Mouse (Mus musculus) v-Abl transformed pro-B cells (cell line): ENCODE data around the gene Tmem222.

Source experiments
- in situ Hi-C, 2 experiments: fragments of 400-800 bp; cut with MboI; formaldehyde crosslinking; loops; one replicate each; pipeline ENCODE4 v1.15.1; 2025; ENCODE audit not compliant: unreplicated experiment in 2 of 2

Gene Tmem222

DNA sequence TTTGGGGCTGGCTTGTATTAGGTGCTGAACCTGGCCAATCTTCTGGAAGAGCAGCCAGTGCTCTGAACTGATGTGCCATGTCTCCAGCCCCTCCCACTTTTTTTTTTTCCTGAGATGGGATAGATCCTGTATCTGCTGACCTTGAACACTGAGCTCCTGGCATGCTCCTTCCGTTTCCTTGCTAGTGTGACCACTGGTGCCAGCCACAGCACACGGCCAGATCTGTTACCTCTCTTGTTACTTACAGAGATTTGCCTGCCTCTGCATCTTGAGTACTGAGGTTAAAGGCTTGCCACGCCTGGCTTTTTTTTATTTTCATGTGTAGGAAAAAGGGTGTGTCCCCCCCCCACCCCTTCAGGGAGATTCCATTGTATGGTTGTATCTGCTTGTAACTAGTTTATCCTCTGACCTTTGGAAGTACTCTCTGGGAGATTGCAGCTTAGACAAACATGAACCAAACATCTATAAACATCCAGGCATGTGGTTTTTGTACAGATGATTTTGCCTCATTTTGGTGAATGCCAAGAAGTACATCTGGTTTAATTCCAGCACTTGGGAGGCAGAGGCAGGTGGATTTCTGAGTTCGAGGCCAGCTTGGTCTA is 9.0 kb upstream of the Tmem222 start:
- in situ Hi-C loops, result no loop called here

GRCm38 (mm10) chr4:133285950-133286349 is 8.4 kb upstream of the Tmem222 start:
- in situ Hi-C loops, result no loop called here

- in situ Hi-C loops, result no loop called here
Measured at GRCm38 (mm10) chr4:133285299-133285698, 7.7 kb upstream of the Tmem222 start.

- in situ Hi-C loops, result no loop called here
Measured at GRCm38 (mm10) chr4:133282656-133283055, 5.1 kb upstream of the Tmem222 start.

GRCm38 (mm10) chr4:133281951-133282481 is 4.4 kb upstream of the Tmem222 start:
- in situ Hi-C loops, result no loop called here

DNA sequence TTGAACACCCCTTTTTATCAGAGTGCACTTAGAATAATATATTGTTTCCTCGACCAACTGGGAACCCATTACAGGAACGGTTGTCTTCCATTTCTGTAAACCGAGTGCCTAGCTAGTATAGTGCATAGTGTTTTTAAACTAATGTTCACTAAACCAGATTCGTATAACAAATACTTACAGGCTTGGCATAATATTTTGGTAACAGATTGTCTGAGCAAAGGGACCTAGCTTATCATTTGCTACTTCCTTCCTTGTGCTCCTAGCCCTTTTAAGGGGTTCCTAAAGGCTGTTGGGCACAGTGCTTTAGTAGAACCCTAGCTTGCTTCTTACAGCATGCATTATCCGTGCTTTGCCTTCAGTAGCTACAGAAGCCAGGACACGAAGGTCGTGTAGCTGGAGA is 3.9 kb upstream of the Tmem222 start:
- in situ Hi-C loops, result no loop called here

- in situ Hi-C loops, result no loop called here
Measured at GRCm38 (mm10) chr4:133278482-133278881, 890 bp upstream of the Tmem222 start.

DNA sequence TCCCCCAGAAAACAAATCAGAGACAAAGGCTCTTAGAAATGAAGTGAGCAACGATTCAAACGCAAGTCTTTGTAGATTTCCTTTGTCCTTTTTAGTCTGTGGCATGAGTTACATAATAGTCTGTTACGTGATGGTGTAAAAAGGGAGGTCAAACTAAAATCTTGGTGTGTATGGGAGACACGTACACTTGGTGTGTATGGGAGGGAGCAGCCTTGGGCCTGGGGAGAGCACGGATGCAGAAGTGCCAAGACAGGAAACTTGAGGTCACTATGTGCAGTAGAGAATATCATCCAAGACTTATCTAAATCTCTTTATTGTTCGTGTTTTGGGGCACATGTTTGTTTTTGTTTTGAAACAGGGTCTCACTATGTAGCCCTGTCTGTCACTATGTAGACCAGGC is 475 bp upstream of the Tmem222 start:
- in situ Hi-C loops, result no loop called here

DNA sequence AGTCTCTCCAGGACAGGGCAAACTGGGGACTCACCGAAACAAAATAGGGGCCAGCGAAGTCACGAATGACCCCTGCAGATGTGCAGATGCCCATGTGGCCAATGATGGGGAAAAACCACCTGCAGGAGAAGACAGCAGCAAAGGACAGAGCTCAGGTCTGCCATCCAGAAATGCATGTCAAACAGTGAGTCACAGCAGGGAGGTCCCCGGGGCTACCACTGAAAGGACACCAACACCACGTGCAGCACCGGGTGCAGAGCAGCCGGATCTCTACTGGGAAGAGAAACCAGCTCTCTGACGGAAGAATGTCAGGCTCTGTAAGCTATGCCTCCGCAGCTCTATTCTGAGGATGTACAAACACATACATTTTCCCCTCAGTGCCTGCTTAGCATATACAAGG is 6.7 kb downstream of the Tmem222 start:
- in situ Hi-C loops, result no loop called here

- in situ Hi-C loops, result no loop called here
Measured at GRCm38 (mm10) chr4:133269596-133269995, 8.0 kb downstream of the Tmem222 start.

GRCm38 (mm10) chr4:133268931-133269330 is 8.7 kb downstream of the Tmem222 start:
- in situ Hi-C loops, result no loop called here

GRCm38 (mm10) chr4:133266248-133266880 is 11.2 kb downstream of the Tmem222 start:
- in situ Hi-C loops, result no loop called here

- in situ Hi-C loops, result no loop called here
Measured at GRCm38 (mm10) chr4:133265759-133266158, 11.8 kb downstream of the Tmem222 start.

GRCm38 (mm10) chr4:133265297-133265696 is 12.3 kb downstream of the Tmem222 start:
- in situ Hi-C loops, result no loop called here

DNA sequence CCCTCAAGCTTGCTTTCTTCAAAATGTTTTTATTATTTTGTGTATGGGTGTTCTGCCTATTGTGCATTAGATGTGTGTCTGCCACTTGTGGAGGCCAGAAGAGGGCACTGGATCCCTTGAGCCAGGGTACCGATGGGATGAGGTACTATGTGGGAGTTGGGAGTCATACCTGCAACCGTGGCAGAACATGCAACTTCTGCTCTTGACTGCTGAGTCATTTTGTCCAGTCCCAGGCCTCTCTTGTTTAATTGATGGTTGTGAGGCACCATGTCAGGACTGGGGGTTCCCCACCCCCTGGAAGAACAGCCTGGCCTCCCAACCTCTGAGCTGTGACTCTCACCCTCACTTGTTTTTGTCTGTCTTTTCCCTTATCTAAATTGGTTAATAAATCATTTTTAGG is 13.0 kb downstream of the Tmem222 start:
- in situ Hi-C loops, result no loop called here

GRCm38 (mm10) chr4:133263756-133264155 is 13.8 kb downstream of the Tmem222 start:
- in situ Hi-C loops, result no loop called here

GRCm38 (mm10) chr4:133262882-133263281 is 14.7 kb downstream of the Tmem222 start, which contains the start of gene Sytl1:
Sytl1 (minus strand) TSS chr4:133263113.
- in situ Hi-C loops, result no loop called here

- in situ Hi-C loops, result no loop called here
Measured at GRCm38 (mm10) chr4:133262375-133262765, 15.2 kb downstream of the Tmem222 start.

- in situ Hi-C loops, result no loop called here
Measured at GRCm38 (mm10) chr4:133261641-133262374, 15.8 kb downstream of the Tmem222 start.

DNA sequence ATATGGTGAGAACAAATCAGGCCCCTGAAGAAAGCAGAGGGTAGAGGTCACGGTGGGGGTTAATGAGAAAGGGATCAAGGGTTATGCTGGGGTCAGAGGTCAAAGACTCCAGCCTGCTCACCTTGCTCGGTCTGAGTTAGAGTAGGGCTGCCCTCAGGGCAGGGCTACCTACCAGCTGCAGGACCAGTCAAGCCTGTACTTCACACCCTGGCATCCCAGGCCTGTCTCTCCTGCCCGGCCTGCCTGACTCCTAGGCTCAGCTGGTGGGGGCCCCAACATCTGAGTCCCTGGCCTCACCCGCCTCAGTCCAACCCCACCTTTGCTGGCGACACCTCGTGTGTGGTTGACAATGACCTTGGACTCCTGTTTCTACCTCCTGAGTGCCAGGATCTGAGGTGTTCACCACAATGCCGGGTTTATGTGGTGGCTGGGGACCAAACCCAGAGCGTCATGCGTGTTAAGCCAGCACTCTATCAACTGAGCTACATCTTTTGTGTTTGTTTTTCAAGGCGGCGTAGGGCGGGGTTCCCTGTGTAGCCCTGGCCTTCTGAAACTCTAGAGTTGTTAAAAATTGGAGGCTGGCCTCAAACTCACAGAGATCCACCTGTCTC is 19.7 kb downstream of the Tmem222 start:
- in situ Hi-C loops, result no loop called here

GRCm38 (mm10) chr4:133257230-133257629 is 20.4 kb downstream of the Tmem222 start:
- in situ Hi-C loops, result no loop called here
